Mouse (Mus musculus) neural tube, embryonic 10.5 days (tissue): ENCODE data around the gene Lpcat3.

Experiments used
- DNase-seq: peaks from one replicate; pipeline ENCODE4 v3.0.0-alpha.2; 2017; ENCODE audit warnings: low spot score; ENCODE audit errors: extremely low spot score

Gene Lpcat3

DNA sequence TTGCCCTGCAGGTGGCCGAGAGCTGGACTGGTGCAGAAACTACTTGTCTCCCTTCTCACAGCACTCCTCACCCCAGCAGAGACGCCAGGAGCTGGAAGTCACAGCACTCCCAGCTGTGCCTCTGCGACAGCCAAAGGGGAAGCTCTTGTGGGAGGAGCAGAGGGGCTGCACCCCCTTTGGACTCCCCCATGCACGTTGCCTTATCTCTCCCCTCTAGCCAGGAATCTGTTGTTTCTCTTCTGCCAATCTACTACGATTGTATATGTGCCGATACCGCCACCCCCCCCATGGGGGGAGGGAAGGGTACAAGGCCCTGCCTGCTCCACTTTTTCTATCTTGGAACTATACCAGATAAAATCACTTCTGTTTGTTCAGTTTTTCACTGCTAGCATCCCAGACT lies 41.0 kb downstream of the Lpcat3 start:
- no peak for DNase-seq

DNA sequence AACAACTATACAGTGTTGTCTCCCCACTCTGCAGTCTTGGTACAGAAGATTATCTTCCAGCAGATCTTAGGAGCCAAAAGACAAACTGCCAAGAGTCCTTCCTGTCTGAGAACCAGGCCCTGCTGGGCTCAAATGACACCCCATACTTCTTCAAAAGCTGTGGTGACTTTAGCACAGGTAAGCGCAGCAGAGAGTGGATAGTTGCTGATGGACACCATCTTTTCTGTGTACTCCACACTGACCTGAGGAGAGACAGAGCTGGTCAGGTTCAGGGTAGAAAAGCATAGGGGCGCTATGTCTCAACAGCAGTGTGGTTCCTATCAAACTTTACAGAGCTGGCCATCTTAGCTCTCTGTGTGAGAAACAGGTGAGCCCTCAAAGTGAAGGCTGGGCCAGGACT lies 41.6 kb downstream of the Lpcat3 start:
- DNase-seq: no peak

DNA sequence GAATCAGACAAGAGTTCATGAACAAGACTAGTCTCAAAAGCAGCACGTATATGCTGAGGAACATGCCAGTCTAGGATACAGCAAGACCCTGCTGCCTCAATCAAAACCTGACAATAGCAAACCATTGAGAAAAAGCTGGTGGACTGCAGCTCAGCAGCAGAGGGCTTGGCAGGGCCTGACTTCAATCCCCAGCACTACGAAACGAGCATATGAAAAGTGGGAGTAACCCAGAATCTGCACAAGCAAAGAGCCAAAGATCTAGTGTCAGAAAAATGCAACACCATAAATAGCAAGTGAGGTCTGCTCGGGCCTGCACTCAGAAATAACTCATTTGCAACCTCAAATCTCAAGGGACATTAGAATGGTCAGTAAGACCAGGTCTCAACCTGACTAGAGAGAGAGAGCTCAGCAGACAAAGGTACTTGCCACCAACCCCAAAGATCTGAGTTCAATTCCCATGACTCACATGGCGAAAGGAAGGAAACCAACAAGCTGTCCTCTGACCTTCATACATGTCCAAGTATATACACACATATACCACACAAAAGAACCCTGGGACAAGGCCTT lies 43.3 kb downstream of the Lpcat3 start:
- no peak for DNase-seq

DNA sequence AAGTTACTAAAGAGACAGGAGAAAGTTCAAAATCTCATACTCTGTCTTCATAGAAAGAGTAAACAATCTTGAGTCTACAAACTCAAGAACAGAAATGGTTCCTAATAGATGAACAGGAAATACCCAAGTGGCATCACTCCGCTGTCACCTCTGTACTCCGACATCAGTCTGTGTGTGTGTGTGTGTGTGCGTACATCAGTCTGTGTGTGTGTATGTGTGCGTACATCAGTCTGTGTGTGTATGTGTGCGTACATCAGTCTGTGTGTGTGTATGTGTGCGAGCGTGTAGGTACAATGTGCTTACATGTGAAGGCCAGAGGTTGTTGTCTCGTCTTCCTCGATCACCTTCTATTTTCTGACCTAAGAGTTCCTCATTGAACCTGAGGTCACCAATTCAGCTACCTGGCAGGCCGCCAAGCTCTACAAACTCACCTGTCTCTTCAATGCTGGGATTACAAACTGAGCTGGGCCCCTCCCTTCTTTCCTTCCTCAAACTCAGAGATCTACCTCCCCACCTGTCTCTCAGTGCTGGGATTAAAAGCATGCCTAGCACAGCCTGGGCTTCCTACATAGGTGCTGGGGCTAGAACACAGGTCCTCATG lies 45.6 kb downstream of the Lpcat3 start:
- no peak for DNase-seq

DNA sequence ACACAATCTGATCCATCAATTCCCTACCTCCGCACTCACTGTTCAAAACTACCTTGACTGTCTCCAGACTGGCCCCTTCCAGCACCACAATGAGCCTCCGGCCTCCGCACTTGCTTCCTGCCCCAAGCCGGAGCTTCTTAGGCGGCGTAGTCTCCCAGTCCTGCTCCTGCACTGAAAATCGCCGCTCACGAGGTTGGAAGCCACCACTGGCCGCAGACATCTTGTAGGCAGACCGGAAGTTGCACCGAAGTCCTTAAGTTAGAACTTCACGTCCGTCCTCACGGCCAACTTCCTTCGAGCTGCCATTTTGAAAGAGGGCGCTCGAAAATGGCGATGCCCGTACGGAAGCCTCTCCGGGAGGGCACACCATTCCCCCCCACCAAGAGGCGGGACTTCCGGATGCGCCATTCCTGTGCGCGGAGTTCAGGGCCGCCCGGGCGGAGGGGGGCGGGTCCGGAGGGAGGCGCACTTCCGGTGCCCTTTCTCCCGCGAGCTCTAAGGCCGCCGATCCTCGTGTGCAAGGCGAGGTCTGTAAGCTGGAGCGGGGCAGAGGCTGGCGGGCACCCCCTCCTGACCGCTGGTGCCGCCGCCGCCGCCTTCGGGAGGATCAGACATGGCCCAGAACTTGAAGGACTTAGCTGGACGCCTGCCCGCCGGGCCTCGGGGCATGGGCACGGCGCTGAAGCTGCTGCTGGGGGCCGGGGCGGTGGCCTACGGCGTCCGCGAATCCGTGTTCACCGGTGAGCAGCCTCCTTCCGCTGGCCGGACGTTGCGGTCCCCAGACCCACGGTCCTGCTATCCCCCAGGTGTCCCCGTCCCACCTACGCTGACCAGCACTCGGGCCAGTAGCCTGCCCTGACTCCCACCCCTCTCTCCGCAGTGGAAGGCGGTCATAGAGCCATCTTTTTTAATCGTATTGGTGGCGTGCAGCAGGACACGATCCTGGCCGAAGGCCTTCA lies 49.3 kb downstream of the Lpcat3 start, which contains the start of the genes Emg1 and Phb2:
TSS of gene Emg1 (minus strand) at position 355 of the 959 bp plus-strand sequence.
TSS of gene Phb2 (plus strand) at position 513 of the 959 bp plus-strand sequence.
- DNase-seq: peak; percentile 99

DNA sequence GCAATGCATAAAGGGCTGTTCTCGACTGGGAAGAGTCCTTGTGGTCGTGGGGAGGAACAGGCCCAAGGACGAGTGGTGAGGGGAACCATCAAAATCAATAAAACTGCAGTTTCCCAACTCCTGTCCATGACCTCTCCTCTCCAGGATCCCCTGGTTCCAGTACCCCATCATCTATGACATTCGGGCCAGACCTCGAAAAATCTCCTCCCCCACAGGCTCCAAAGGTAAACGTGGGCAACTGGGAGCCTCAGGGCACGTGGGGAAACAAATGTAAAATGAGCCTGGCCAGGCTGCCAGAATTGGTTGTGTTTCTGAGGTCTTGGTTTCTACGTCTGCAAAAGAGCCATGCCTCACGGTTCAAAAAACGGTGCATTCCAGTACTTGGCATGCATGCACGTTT lies 50.1 kb downstream of the Lpcat3 start:
- DNase-seq: no peak

DNA sequence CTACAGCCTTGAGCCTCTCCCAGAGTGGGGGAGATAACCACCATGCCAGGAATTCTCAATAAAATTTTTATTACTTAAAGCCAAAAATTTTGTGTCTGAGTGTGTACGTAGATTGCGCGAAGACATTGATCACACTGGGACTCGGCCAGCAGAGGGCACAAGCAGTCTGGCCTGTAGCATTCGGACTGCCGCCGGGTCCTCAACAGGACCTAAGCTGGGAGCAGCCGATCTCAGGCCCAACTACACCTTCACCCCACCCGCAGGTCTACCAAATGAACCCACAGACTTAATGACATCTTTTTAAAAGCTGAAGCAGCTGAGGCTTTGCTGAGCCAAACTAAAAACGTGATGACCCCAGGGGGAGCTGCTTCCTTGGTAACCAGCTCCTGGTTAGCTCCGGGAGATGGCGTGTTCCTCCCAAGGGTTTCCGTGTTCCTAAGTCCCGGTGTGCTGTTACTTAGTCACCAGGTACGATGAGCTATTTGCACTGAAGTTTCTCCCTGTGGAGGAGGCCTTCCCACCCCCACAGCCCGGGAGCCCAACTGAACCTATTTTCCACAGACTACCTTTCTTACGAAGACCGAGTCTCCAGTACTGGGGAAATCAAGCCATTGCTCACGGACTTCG lies 54.1 kb downstream of the Lpcat3 start:
- DNase-seq: peak; percentile 53

DNA sequence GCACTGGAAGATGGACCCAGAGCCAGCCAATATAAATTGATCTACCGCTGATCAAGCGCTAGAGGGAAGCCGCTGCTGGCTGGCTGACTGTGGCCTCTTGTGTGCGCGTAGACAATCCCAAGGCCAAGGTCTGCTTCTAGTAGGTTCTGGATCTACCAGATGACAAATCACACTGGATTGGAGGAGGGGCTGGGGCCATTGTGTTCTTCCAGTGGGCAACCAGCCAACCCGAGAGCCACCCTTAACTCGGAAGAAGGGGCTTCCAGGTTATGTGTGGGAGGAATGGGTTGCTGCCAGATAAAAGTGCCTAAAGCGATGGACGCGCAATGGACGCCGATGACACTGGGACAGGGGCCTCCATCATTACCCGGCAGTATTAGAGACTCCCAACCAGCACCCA lies 55.1 kb downstream of the Lpcat3 start:
- DNase-seq: no peak

DNA sequence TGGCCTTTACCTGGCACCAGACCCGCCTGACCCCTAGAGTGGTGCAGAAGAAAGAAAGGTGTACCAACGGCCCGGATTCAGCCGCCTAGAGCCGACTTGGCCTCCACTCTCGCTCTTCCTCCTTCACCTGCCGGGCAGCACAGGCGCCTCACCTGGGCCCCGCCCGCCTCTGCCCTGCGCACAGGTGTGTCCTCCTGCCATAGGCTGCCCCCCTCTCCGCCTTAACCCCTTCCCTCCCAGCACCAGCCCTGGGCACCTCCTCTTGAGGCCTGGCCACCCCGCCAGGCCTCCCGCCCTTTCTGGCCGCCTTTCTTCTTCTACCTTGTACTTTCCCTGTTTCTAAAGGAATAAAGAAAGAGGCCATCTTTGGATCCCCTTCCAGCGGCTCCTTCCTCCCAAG lies 55.9 kb downstream of the Lpcat3 start:
- DNase-seq: no peak

DNA sequence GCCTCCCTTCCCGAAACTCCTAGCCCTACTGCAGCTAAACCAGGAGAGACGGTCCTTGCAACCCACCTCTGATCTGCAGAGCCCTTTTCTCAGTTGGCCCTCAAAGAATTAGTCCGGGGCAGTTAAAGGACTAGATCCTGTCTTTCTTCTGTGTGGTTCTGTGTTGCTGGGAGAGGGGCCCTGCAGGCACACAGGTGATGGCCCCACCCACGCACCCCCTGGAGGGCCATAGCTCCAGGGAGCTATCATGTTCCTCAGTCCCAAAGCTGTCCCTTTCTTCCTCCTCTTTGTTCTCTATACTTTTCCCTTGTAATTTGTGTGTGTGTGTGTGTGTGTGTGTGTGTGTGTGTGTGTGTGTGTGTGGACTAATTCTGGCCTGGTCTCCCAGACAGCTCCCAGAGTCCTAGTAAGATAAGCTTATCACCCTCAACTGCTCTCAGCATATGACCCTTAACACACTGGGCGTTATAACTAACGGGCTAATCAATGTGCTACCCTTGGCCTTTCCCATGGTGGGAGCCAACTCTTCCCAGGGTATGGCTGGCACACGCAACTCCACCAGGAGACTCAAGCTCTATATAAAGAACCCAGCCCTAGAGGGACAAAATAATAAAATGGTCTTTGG lies 56.6 kb downstream of the Lpcat3 start:
- no peak for DNase-seq

DNA sequence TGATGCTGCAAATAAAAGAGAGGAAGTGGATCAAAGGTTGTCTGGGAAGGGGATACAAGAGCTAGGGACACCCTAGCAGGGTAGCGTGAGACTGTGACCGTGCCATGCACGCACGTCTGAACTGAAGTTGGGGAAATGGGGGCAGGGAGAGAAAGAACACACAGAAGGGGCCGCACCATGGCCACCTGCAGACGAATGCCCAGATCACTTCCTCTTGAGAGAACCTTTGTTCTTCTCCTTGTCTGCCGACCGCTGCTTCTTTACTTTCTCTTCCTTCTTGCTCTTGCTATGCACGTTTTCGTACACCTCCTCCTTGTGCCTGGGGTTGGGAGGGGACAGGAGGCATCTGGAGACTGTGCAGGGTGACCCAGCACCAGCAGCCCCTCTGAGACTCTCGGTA lies 58.1 kb downstream of the Lpcat3 start:
- no peak for DNase-seq

DNA sequence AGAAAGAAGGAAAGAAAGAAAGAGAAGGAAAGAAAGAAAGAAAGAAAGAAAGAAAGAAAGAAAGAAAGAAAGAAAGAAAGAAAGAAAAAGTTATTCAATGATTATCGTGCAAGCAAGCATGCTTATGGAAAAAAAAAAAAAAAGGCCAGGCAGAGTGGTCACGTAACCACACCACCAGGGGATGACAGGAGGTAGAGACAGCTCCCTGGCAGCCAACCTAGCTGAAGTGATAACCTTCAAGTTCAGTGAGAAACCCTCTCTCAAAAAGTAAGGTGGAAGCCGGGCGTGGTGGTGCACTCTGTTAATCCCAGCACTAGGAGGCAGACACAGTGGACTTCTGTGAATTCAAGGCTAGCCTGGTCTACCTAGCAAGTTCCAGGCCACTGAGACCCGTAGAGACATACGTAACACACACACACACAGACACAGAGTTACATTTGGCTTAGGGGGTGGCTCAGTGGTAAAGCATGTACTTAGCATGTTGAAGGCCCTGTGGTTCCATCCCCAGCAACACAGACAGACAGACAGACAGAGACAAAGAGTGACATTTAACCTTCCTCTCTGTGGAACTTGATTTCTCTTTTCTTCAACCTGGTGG lies 60.1 kb downstream of the Lpcat3 start:
- DNase-seq: no peak

DNA sequence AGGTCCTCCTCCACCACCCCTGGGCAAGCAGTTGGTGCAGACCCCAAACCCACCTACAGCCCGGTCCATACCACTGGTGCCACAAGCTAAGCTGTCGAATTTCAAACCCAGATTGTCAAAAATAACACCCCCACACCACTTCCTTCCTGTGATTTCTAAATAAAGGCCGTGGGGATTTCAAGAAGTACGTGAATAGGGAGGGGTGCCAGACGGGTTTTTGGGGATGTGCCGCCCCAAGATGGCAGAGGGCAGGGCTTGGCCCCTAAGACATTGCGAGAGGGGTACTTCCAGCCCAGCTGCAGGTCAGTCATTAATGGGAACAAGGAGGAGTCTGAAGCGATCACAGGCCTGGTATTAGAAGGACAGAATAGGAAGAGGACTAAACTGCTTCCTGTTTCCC lies 60.7 kb downstream of the Lpcat3 start:
- DNase-seq: no peak

DNA sequence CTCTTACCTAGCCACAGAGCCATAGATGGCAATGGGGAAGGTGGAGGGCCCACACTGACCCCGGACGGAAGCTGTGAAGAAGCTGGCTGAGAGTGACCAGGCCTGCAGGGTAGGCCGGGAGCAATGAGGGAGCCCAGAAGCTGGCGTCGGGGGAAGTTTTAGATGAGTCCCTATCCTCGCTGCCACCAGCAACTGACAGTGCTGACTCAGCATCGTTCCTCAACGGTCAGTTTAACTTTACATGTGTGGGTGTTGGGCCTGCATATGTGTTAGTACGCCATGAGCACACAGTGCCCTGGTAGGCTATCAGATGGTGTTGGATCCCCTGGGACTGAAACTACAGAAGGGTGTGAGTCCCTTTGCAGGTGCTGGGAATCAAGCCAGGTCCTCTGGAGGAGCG lies 61.6 kb downstream of the Lpcat3 start:
- no peak for DNase-seq

DNA sequence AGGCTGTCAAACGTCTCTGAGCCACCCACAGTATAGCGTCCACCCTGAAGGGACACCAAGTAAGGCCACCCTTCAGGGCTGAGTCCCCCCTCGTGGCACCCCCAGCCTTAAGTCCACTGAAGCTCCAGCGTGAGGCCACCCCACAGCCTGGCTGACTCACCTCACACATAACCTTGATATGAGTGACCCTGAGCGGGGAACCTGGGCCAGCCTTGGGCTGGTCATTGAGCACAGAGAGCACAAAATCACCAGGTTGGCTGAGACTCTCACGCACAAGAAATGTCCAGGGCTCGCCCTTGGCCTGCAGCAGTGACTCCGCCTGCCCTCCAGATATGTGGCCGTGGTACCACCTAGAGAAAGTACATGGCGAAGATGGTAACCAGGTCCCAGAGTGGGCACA lies 65.8 kb downstream of the Lpcat3 start:
- DNase-seq: no peak

DNA sequence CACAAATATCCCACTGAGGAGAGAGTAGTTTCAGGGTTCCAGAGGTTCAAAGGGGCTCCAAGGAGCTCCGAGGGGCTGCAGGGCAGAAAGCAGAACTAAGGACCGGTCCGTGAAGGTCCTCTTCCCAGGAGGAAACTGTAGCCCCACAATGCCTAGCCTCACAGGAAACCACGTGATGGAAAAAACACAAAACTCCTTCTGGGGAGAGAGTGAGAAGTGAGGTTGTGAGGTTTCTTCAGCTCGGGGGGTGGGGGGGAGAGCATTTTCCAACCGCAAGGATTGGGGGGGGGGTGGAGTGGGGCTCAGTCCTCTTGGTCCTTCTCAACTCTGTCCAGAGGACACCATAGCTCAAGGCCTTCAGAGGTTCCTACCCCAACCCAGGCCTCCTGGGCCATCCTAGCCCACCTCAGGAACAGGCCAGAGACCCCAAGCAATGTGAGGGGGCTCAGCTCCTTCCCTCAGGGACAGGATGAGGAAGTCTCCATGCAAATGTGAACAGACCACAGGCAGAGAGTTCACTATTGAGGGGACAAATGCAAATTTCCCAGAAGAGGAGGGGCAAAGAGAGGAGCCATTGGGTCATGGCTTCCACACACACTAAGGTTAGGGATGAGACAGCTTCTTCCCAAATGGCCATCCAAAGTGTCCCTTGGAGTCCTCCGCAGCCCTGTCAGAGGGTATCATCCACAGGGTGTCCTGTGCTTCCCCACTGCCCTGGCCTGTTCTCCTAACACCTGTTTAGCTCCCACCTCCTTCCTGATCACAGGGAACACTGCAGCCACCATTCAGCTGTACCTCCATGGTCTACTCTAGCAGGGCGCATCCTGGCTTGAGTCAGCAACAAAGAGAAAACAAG lies 67.3 kb downstream of the Lpcat3 start:
- no peak for DNase-seq

DNA sequence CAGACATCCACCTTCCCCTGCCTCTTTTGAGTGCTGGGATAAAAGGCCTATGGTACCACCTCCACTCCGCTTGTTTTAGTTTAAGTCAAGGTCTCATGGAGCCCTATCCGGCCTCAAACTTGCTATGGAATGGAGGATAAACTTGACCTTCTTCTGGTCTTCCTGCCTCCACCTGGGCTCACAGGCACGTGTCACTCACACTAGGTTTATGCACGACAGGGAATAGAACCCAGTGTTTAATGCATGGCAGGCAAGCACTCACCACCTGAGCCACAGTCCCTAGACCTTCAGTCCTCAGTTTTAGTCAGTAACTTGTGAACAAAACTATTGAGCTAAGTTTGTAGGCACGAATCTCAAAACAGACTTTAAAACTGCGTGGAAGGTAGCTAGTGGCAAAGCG lies 68.2 kb downstream of the Lpcat3 start:
- no peak for DNase-seq

DNA sequence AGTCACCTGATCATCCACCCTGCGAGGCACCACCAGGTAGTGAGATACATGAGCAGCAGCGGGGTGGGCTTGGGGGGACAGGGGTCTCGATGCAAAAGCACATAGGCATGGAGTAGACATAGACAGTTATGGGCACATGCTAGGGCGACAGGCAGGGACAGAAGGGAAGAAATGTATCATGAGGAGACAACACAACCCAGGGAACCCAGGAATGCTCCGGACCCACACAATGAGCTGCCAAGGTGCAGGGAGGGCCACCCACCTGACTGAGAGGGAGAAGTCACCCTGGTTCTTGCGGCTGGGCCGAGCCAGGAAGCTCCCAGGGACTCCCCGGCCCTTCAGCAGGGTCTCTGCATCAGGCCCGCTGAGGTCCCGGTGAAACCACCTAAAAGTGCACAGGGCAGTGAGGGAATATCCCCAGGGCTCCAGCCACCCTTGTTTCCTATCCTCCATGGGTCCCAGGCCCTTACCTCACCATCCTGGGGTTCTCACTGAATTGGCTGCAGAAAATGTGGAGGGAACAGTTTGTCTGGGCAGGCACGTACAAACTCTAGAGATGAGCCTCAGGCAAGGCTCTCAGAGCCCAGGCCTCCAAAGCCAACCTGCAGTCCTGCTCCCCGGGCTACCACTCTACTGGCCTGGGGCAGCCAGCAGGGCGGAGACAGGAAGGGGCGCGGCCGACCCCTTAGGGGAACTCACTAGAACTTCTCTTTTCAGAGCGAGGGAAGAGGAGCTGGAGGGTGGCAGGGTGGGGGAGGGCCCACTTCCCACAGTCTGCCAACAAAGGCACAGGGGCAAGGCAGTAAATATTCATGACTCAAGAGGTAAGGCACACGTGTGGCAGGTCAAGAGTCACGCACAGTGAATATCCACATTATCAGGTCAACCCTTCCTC lies 69.9 kb downstream of the Lpcat3 start:
- no peak for DNase-seq

DNA sequence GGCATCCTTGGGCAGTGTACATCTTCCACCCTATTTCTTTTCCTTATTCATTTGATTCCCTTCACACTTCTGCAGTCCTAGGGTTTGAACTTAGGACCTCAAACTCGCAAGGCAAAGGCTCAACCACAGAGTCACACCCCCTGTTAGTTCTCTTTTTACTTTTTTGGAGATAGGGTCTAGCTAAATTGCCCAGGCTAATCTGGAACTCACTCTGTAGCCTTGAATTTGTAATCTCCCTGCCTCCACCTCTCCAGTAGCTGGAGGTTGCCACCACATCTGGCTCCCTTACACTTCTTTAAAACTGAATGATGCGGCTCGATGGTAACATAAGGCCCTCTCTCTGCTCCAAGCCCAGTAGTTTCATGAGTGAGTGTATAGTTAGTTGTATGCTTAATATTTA lies 71.6 kb downstream of the Lpcat3 start:
- DNase-seq: no peak
